Mouse (Mus musculus): Measurements from ENCODE around the gene Dnajc1.

The Dnajc1 gene

DNA sequence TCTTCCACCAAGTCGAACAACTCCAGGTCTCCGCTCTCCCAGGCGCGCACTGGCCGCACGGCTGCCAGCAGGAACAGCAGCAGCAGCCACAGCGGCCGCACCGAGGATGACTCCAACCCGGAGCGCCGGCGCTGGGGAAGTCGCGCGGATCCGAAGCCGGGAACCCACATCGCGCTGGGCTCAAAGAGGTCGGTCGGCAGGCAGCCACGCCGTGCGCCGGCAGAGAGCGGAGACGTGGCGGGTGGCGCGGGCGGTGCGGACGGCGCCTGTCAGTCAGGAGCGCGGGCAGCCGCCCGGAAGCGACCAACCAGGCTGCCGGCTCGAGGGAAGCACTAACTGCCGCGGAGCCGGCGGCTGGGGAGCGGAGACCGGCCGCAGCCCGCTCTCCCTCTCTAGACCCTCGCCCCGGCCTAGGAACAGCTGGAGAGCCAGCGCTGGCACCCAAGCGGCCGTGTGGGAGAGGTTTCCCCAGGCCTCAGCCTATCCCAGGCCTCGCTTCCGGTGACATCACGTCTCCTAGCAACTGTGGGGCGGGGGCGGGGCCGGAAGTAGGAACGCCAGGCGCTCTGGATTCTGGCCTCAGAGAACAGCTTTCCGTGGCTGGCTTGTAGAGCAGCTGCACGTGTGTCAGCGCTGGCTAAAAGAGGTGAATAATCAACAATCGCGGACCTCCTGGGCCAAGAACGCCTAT is at the start of gene Dnajc1:
Gene Dnajc1 (minus strand): TSS at position 500 of the 691 bp plus-strand sequence.
- peak; percentile 90 for DNase-seq

DNA sequence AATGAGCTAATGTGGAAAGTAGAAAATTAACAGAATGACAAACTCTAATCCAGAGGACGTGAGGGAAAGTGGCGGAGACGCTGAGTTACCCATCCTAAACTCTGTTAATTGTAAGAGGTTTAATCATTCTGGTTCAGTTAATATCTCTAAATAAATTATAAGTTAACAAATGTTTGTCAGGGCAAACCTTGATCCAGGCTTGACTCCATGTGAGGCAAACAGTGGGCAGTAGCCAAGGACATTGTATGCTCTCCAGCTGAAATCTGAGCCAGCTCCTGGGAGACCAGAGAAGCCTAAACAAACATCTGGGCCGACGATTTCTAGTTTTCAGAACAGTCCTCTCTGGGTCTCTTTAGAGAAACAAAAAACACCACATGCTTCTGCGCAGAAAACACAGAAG is 49.2 kb upstream of the Dnajc1 start:
- DNase-seq: no peak

DNA sequence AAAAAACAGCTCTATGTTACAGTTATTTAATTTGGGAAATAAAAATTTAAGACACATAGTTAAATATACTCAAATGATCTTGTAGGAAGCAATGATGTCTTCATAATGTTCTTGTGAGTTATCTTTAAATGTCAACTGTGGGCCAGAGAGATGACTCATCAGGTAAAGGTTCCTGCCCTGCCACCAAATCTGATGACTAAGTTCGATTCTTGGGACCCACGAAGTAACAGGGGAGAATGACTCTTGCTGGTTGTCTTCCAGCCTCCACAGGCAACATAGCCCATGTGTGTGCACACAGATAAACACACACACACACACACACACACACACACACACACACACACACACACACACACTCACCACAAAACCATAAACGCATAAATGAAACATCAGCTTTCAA is 22.6 kb upstream of the Dnajc1 start:
- no peak for DNase-seq

DNA sequence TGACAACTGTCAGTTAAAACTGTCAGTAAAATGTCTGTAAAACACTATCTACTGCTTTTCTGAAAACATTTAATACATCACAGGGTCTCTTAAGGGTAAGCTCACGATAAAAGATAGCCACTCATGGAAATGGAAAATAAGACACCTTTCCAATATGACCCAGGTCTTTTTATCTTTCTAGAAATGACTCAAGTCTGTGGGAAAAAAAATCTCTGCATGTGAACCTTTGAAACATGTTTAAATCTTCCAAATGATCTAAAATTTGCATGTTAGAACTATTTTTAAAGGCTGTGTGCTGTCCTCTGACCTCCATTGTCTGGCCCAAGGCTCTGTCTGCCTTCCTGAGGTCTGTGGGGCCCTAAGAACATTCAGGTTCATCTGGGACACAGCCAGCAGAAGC is 11.0 kb upstream of the Dnajc1 start:
- DNase-seq: no peak

DNA sequence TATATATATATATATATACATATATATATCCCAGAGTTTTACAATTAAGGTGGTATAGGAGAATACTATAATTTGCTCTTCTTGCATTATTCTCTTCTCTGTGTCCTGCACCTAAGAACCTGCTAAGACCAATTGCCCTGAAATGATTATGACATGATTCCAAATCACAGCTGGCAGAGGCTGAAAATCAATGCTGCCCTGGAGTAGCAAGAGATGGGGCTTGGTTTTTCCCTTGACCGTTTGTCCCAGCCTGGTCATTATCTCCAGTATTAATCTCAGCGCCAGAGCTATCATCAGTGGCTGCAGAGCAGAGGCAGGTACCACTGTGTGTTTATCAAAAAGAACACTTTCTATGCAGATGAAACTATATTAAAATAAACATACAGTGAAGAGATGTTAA is 9.1 kb upstream of the Dnajc1 start:
- no peak for DNase-seq

DNA sequence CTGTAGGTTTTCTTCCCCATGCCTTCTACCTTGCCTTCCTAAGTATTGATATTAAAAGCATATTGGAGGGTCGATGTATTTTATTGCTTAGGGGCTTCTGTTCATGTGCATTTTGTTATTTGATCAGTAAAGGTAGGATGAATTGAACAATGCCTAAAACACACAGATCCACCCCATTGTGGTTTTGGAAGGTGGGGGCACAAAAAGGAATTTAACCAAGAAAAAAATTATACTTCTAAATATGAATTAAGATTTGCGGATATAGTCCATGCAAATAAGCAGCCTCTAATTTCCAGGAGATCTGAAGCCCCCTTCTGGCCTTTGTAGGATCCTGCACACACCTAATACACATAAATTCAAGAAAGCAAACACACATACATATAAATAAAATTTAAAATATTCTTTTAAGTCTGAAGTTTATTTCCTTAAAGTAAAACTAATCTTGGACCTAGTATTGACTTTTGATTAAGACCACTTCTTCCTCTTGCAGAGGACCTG is 441 bp upstream of the Dnajc1 start:
- peak; percentile 7 for DNase-seq

DNA sequence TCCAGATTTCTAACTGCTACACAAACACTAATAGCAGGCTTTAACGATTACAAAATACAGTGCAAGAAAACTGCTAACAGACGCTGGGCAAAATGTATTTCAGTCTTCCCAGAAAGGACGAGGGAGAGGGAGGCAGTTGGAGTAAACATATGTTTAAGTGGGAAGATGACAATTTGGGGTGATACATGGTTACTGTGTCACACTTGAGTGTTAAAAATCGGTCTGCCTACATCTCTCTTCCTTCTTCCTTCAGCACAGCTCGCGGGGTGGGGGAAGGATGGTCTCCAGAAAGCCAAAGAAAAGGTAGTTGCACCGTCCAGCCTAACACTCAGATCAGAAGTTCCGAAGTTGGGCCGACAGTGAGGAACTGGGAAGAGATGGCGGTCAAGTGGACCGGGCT is 769 bp downstream of the Dnajc1 start:
- DNase-seq: no peak

DNA sequence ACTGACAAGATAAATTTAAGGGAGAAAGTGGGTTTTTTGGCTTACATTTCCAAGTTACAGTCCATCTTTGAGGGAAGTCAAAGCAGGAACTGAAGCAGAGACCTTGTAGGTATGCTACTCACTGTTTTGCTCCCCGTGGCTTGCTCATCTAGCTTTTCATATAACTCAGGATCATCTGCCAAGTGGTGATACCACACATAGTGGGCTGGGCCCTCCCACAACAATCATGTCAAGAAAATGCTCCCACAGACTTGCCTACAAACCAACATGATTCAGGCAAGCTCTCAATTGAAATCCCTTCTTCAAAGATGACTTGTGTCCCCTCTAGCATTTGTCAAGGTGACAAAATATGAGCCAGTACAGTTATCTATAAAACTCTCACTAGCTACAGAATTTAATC is 3.0 kb downstream of the Dnajc1 start:
- no peak for DNase-seq

DNA sequence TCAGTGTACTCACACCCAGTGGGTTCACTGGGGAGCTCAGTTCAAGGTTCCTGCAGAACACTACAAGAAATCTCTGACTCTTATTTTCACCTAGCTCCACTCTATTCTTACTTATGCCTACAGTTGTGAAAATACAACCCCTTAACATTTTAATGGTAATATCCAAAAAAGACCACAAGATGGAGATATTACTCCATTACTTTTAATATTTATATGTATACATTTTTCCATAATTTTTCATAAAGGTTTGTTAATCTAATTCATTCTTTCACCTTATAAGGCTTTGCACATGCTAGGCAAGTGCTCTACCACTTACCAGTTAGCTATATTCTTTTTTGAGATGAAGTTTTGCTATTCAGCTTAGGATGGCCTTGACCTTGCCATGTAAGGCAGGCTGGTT is 11.0 kb downstream of the Dnajc1 start:
- no peak for DNase-seq

DNA sequence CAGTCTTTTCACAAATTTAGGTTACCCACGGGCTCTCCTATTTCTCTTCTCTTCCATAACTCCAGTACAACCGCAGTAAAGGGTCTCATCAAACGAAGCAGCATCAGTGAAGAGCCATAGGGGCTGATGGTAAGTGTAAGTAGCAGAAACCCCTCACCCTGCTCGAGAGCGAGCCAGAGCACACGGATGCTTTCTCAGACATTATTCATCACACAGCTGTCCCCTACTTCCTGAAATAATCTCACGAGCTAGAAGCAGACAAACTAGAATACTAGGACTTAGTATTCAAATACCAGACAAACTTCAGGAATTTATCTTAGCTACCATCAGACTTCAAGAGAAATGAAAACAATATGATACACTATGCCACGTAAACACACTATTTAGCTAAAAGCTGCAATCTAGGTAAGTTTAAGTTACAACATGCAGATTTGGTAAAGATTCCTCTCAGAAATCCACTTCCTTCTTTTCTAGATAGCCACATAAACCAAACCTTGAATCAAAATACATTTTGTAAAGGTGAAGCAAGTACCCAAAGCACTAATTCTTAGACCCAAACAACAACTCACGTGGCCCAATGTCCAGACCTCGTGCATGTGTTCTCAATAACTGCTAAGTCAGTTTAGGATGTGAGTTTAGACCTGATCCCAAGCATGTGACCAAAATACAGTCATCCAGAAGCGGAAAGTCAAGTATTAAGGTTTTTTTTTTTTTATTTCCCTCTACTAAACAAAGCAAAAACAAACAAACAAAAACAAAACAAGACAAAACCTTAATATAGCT is 20.0 kb downstream of the Dnajc1 start:
- no peak for DNase-seq

DNA sequence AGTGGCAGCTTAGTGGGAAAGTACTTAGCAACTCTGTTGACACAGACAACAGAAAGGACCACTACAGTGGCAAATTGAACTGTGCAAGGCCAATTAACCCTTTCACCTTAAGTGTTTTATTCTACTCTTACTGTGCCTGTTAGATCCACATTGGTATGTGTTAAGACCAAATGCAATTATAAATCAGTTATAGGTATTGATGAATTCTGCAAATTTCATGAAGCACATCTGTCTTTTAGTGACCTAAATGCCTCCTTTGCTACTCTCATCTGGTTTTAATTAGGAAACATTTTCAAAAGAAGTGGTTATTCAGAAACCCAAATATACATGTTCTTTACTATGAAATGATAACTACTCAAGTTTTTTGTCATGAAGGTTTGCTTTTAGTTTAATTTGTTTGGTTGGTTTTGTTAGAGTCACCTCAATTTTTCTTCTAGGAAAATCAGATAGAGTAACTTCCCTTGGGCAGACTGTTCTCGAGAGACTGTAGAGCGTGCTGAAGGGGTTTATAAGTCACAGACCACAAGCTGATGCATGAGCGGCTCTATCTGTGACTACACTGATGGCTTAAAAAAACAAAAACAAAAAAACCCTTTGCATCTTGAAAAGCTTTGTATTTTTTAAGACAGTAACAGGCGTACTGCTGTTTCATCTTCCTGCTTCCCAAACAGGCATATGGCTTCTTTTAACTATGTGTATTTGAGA is 21.7 kb downstream of the Dnajc1 start:
- no peak for DNase-seq

DNA sequence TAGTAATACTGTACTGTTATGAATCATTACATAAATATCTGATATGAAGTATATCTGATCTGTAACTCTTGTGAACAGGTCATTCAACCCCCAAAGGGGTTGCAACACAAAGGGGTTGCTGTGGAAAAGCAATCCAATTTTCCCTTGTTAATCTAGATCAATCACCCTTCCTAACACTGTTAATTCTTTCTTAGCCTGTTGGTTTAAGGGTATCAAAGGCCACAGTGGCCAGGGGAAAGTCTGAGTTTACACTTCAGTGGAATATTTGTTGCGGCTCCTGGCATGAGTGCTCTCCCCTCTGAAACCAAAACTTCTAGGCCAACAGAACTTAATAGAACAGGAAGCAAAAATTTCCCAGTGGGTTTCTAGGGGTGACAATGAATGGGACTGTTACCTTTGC is 28.2 kb downstream of the Dnajc1 start:
- no peak for DNase-seq

DNA sequence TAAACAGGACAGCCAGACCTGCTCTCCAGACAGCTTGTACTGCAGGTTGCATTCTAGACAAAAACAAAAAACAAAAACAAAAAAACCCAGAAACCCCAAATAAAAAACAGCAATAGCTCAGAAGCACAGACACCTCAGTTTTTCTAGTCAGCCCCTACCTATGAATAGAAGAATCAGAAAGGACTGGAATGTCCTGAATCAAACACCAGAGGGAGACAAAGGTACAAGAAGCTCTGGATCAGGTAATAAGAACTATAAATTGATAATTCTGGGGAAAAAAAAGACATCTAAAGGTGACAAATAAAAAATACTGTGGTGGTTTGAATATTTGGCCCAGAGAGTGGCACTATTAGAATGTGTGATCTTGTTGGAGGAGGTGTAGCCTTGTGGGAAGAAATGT is 37.3 kb downstream of the Dnajc1 start:
- no peak for DNase-seq

DNA sequence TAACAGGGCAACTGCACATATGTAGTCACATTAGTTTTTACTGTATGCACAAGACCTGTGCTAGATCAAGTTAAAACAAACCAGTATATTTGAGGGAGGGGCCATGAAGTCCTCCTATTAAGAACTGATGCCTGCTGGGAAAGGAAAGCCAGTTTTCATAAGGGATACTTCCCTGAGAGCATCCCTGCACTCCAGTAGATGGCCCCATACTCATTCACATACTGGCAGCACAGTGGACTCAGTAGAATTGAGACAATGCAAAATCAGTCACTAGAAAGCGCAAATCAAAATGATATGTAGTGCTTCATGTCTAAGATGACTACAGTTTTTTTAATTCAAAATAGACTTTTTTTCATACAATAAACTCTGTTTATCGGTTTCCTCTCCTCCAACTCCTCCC is 40.0 kb downstream of the Dnajc1 start:
- DNase-seq: no peak

DNA sequence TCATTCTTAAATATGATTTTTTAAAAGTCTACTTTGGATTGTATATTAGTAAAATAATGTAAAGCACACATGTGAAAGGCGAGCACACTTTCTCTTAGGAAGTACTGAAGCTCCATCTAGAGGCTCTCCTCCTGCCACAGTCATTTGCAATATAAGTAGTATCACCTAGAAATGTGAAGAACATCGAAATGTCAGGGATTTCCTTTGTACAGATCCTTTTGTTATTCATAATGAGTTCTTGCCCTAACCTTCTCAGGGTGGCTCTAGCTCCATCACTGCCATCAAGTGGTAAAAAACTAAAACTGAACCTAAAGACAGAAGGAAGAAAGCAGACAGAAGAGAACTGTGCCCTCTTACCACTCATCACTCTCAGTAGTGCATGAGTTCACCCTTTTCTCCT is 49.2 kb downstream of the Dnajc1 start:
- no peak for DNase-seq

DNA sequence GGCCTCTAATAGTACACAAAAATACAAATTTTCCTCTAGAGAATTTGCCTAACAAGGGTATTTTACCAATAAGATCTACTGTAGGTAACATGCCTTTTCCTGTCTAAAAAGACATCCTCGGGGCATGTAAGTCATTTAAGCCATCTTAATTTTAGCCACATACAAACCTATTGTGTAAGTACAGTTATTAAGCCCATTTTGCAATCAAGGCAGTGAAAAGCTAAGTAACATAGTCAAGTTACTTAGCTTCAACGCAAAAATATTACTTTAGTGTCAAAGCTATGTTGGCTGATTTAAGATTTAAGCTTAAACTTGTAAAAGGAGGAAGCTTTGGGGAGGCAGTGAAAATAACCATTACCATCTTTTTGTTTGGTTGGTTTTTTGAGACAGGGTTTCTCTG is 74.0 kb downstream of the Dnajc1 start:
- DNase-seq: no peak

DNA sequence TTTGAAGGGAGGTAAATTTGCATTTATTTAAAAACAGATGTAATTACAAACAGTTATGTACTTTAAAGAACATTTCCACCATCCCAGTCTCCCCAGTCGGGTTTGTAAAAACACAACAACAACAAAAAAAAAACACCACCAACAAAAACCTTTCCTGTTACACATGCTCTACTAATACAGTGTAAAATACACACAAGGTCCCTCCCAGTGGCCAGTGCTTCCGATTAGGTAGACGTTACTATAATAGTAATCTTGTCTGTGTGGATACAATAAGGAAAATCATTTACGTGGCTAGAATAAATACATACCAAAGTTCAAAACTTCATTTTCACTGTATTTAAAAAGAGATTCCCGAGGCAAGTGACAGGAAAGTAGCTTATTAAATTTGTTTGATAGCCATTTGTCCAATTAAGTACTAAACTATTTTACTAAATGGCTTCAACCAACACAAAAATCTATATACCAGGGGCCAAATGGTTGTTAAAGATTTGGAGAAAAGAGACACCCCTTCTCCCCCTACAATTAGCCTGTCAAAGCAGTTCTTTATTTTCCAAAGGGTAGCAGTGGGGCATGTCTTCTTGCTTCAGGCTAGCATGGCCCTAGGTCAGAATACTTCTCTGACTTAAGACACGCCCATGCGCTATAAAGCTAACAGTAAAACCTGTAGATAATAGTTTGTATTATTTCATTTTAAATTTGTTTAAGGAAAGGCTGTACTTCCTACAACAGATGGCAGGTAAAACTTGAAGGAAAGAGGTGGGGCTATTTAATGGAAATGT is 74.9 kb downstream of the Dnajc1 start:
- DNase-seq: no peak

DNA sequence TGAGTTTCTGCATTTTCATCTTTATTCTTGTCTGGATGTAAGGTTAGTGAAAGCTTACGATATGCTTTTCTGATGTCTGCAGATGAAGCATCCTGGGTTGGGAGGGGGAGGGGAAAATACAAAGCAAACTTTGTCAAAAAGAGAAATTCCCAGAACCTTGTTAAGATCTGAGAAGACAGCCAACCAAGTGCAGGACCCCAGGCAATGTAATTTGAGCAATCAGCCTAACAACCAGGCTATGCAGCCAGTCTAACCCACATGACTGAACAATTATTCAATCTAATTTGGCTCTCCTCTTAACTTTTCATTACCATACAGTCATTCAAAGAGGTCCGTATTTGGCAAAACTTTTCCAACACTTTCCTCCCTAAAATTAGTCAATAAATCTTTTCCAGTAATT is 75.7 kb downstream of the Dnajc1 start:
- no peak for DNase-seq

DNA sequence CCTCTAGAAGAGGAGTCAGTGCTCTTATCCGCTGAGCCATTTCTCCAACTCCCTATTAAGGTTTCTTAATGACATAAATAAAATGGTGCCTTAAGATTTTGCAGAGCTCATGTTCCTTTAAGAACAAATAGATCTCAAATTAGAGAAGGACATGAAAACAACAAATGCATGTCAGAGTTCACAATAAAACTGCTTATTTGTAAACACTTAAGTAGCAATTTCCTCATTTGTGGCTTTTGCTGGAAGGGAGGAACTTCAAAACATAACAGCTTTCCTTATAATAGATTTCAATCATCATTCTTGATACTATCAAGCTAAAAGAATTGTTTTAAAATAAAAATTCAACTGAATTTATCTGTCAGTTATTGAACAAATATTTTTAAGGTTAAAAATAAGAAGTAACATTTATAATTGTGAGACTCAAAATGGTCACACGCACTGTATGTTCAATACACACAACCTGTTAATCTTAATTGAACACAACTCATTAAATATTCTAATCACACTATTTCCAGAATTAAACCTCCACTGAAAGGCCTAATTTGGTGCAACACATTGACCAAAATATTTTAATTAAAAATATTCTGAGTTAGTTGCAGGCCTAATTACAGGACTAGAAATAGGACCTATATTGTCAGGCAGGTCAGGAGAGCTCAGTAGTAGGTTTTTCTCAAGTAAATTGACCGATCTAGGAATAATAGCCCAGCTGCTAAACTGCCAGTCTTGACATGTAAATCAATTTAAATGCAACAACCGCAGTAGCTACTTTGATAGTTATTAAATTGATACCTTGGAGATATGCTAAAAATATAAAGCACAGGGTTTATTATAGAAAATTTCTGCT is 82.1 kb downstream of the Dnajc1 start:
- DNase-seq: no peak

DNA sequence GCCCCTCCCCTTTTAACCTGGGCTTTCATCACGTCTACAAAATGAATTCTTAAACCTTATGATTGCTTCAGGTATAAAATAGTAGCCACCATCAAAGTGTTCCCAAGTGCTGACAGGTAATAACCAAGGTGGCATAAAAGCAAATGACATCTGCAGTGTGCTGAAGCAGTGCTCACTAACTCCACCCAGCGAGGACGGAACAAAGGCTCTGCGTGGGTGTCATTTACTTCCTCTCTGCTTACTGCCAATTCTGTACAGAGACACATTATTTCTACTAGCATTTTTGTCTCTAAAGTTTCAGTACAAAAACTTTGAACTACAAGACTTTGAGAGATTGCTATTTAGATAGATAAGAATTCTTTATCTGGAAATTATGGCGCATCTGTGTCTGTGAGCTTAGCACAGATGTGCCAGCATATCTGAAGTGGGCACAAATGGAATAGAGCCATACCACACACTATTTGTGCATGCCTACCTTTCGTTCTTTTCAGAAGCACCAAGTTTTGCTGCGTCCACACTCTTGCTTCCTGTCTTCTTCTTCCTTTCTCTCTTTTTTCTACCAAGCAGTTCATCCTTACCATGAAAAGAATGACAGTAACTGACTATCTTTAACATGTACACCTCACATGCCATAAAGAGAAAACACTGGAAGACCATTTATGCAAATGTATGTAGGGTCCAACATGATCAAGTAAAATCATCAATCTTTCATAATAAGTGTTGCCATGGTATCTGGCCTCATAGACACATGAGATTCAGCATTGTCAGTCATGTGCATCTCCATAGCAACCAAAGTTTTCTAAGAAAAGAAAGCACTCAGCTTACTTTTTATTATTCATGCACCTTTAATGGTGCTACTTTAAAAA is 85.0 kb downstream of the Dnajc1 start:
- DNase-seq: peak; percentile 55

DNA sequence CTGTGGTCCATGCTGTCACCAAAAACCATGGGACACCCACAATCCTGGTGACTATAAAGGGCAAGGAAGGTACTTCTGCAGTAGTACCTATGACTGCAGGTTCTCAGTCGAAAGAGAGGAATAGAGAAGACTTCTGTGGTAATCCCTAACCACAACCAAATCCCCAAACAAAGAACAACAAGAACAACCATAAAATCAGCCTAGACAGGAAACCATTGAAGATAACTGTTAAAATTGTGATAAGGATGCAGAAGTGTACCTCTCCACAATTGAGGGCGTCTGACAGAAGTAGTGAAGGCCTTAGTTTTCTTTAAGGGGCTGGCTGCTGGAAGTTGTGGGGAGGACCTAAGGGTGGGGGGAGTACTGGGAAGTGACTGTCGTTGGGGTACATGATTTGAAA is 91.7 kb downstream of the Dnajc1 start:
- DNase-seq: no peak
